Mouse (Mus musculus) heart, embryonic 14.5 days (tissue): ENCODE data around the gene Stx16. TPM values are rescaled to one million over a fixed set of nuclear protein-coding genes. Genes with fewer than 3 reads are reported as not detected.

ENCODE experiments used
- ATAC-seq: fragments of 200-750 bp; cut with Nextera tagmentation; 2 replicates; pipeline ENCODE4 v1.8.0; 2017; ENCODE audit warnings: low read depth, moderate TSS enrichment; ENCODE audit not compliant: insufficient number of reproducible peaks, insufficient read depth, low FRiP score
- H3K27ac ChIP-seq, 2 experiments: fragments of 200-500 bp in 1 of 2; fragments of 300-500 bp in 1 of 2; sonication (generic) in 1 of 2; replicated peaks in 1 of 2; 2 replicates each; pipeline ENCODE4 v1.5.1; 2012 to 2014; ENCODE audit warnings: low read depth in 2 of 2, low read length in 2 of 2, control low read depth in 1 of 2, mild to moderate bottlenecking in 1 of 2, mixed read lengths in 1 of 2; ENCODE audit not compliant: control insufficient read depth in 1 of 2, insufficient read depth in 1 of 2
- H3K27me3 ChIP-seq: fragments of 300-500 bp; sonication (generic); 2 replicates; pipeline ENCODE4 v1.6.1; 2014; ENCODE audit warnings: mild to moderate bottlenecking, low read length, control low read depth; ENCODE audit not compliant: control insufficient read depth, insufficient read depth
- H3K36me3 ChIP-seq: fragments of 300-500 bp; sonication (generic); 2 replicates; pipeline ENCODE4 v1.6.1; 2014; ENCODE audit warnings: mild to moderate bottlenecking, control low read depth, low read length, mixed read lengths; ENCODE audit not compliant: control insufficient read depth, insufficient read depth
- H3K4me1 ChIP-seq, 2 experiments: fragments of 200-500 bp in 1 of 2; fragments of 300-500 bp in 1 of 2; sonication (generic) in 1 of 2; 2 replicates each; pipeline ENCODE4 v1.6.1; 2012 to 2014; ENCODE audit warnings: low read length in 2 of 2, control low read depth in 1 of 2, mixed read lengths in 1 of 2; ENCODE audit not compliant: control insufficient read depth in 2 of 2, insufficient read depth in 2 of 2
- H3K4me2 ChIP-seq: fragments of 300-500 bp; sonication (generic); 2 replicates; pipeline ENCODE4 v1.6.1; 2014; ENCODE audit warnings: mild to moderate bottlenecking, low read length
- H3K4me3 ChIP-seq, 2 experiments: fragments of 200-500 bp in 1 of 2; fragments of 300-500 bp in 1 of 2; sonication (generic) in 1 of 2; 2 replicates each; pipeline ENCODE4 v1.5.1; 2012 to 2014; ENCODE audit warnings: low read length in 2 of 2, mild to moderate bottlenecking in 2 of 2, control low read depth in 1 of 2, low read depth in 1 of 2, moderate library complexity in 1 of 2; ENCODE audit not compliant: control insufficient read depth in 1 of 2, insufficient read depth in 1 of 2
- H3K9ac ChIP-seq: fragments of 300-500 bp; sonication (generic); 2 replicates; pipeline ENCODE4 v1.6.1; 2014; ENCODE audit warnings: mild to moderate bottlenecking, low read length
- H3K9me3 ChIP-seq: fragments of 300-500 bp; sonication (generic); 2 replicates; pipeline ENCODE4 v1.6.1; 2016; ENCODE audit warnings: low read length, control low read depth; ENCODE audit not compliant: control insufficient read depth
- WGBS: fragments of 180-500 bp; shearing (Covaris S2); extraction: QIAGEN DNeasy Blood & Tissue Kit; methylation state at CpG from one replicate; pipeline ENCODE4 v1.1.7; 2014; 5-methylcytosine and 5-hydroxymethylcytosine counted together
- polyA plus RNA-seq: library from polyadenylated mRNA; unstranded; fragments of >200 nt; fragmentation: Nextera tagmentation; extraction: Ambion mirVana; gene quantifications from 2 replicates; pipeline ENCODE4 v1.2.1, GENCODE M21; 2014

Stx16 gene
- polyA plus RNA-seq, 1 experiment from 2014 or later, result 7.9 TPM

DNA sequence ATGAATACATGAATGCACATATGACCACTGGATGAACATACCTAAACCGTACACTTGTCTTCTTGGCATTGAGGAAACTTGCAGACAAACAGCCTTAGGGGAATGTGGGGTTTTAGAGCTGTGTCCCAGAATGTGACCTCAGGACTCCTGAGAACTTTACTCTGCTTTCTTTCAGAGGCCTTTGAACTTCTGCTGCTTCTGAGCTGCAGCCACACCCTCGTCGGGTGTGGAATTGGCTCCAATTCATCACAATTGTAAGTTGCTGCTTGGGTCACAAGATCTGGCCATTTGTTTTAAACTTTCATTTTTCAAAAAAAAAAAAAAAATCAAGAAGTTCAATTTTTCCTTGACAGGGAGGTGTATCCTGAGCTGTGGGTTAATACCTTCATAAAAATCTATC lies 31.3 kb downstream of the Stx16 start:
- Histone ChIP-seq H3K4me2 (no peak overlapping the region), H3K9me3 (no peaks in the 10 kb centered on the region), H3K4me3 (no peak overlapping the region), H3K4me1 (peaks cover 12% of the 10 kb centered on the region in 2 experiments; a peak in 3 of 4 replicates), H3K9ac (no peak overlapping the region), H3K27me3 (no peaks in the 10 kb centered on the region), H3K36me3 (no peaks in the 10 kb centered on the region), H3K27ac (no peak overlapping the region)
- ATAC-seq, result no peak
- WGBS, result 87% methylated on average over 3 of the region's 3 CpGs

GRCm38 (mm10) chr2:174109991-174110782 lies 34.1 kb downstream of the Stx16 start, which contains the start of gene Npepl1:
Gene Npepl1, plus strand, starts transcription at chr2:174110349.
- 2% methylated on average over 66 of the region's 90 CpGs for WGBS
- peaks cover 14% of the 10 kb centered on the region; the same call in 1 of the 2 replicates for H3K36me3 ChIP-seq
- peak within 1 kb of the TSS; percentile 13 to 71; a peak in 3 of 4 replicates for H3K27ac ChIP-seq
- H3K4me2 ChIP-seq, result peak within 1 kb of the TSS; percentile 92
- H3K4me1 ChIP-seq, result peaks cover 14 to 15% of the 10 kb centered on the region in 2 experiments; a peak in 3 of 4 replicates
- H3K9me3 ChIP-seq, result no peaks in the 10 kb centered on the region
- H3K27me3 ChIP-seq, result no peaks in the 10 kb centered on the region
- peak within 1 kb of the TSS; percentile 91 for H3K9ac ChIP-seq
- H3K4me3 ChIP-seq, result peak within 1 kb of the TSS; percentile 67 to 72
- peak; percentile 86 for ATAC-seq

DNA sequence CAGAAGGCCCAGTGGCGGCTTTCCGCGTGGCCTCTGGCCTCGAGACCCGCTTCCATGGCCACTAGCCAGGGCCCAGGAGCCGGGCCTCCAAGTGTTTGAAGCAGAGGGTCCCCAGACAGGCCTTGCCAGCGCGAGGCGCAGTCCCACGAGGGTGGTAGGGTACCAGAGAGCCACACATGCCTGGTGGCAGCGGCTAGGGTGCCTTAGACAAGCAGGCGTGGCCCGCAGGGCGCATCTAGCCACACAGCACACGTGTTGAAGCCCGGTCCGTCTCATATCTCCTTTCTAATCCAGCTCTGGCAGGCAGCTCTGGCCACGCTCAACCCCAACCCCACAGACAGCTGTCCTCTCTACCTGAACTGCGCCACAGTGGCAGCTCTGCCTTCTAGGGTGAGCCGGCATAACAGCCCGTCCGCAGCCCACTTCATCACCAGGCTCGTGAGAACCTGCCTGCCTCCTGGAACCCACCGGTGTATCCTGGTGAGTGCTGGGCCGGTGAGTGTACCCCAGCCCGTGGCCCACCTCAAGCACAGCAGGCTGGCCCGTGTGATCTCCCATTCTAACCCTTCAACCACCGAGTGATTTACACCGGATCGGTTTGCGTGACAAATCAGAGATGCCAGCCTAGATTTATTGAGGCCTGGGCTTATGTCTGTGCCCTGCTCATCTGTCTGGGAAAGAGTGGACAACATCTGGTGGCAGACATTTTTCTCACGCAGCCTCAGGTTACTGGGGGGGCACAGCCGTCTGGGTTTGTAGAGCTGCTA lies 34.9 kb downstream of the Stx16 start:
- Histone ChIP-seq H3K9ac (peak overlapping the region; percentile 91), H3K4me1 (peaks cover 14 to 15% of the 10 kb centered on the region in 2 experiments; a peak in 3 of 4 replicates), H3K4me3 (peak overlapping the region; percentile 67 to 72), H3K27me3 (no peaks in the 10 kb centered on the region), H3K4me2 (peak overlapping the region; percentile 92), H3K36me3 (peaks cover 16% of the 10 kb centered on the region), H3K9me3 (no peaks in the 10 kb centered on the region), H3K27ac (peak overlapping the region; percentile 13 to 71; a peak in 3 of 4 replicates)
- 47% methylated on average over 33 of the region's 33 CpGs for WGBS
- peak; percentile 4; the same call in 1 of the 2 replicates for ATAC-seq

DNA sequence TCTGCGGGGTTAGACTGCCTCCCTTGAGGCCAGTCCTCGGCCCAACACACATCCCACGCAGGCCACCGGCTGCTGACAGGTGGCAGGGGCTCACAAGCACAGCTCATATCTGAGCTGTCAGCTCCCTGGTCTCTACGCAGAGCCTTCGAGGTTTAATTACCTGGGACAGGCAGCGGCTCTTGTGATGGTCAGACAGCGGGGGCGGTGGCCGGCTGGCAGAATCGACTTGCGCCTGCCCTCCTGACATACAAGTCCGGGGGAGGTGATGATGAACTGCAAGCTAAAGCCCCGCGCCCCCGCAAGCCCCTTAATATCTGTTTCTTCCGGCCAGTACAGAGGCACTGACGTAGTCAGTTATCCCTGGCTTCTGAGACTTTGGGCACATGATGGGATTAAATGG lies 36.8 kb downstream of the Stx16 start:
- H3K4me1 ChIP-seq, result peaks cover 14 to 21% of the 10 kb centered on the region in 2 experiments; a peak in 3 of 4 replicates
- no peaks in the 10 kb centered on the region for H3K27me3 ChIP-seq
- WGBS, result 57% methylated on average over 18 of the region's 18 CpGs
- ATAC-seq, result no peak
- peaks cover 33% of the 10 kb centered on the region for H3K36me3 ChIP-seq
- H3K27ac ChIP-seq, result no peak overlapping the region
- no peak overlapping the region for H3K4me2 ChIP-seq
- H3K9ac ChIP-seq, result no peak overlapping the region
- H3K4me3 ChIP-seq, result no peak overlapping the region
- no peaks in the 10 kb centered on the region for H3K9me3 ChIP-seq

DNA sequence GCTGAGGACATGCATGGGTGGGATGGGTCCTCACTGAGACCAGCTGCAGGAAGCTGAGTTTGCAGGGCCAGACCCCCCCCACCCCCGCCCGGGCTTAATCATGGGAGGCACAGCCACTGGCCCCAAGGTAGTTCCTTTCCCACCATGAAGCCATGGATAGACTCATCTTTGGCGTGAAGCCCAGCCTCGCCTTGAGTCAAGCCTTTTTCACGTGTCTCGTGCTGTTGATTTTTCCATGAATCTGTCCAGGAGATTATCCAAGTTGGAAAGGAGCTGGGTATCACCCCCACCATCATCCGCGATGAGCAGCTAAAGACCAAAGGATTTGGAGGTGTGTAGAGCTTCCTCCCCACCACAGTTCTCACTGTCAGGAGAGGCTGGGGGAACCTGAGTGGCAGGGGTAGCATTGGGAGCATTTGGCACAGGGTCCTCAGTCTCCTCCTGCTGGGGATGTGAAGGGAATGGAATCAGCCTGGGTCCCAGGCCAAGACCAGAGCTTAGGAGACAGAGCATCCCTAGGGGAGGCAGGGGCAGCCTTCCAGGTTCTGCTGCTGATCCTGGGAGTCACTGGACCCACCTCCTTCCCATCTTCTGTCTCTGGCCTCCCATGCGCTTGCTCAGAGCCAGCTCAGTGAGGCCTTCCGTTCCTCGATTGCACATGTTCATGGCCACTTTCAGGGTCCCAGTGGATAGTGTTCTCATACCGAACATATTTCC lies 38.2 kb downstream of the Stx16 start:
- no peak overlapping the region for H3K4me2 ChIP-seq
- no peak for ATAC-seq
- no peaks in the 10 kb centered on the region for H3K9me3 ChIP-seq
- H3K4me1 ChIP-seq, result peaks cover 14 to 21% of the 10 kb centered on the region in 2 experiments; a peak in 3 of 4 replicates
- H3K27ac ChIP-seq, result no peak overlapping the region
- H3K36me3 ChIP-seq, result peaks cover 38% of the 10 kb centered on the region
- H3K4me3 ChIP-seq, result no peak overlapping the region
- WGBS, result 85% methylated on average over 12 of the region's 12 CpGs
- H3K27me3 ChIP-seq, result no peaks in the 10 kb centered on the region
- H3K9ac ChIP-seq, result no peak overlapping the region

- Histone ChIP-seq H3K4me1 (peaks cover 3 to 10% of the 10 kb centered on the region in 2 experiments; a peak in 2 of 4 replicates), H3K27ac (peak overlapping the region in 1 of 2 experiments; percentile 45; a peak in 1 of 4 replicates), H3K4me2 (peak overlapping the region; percentile 28), H3K9me3 (no peaks in the 10 kb centered on the region), H3K9ac (no peak overlapping the region), H3K27me3 (no peaks in the 10 kb centered on the region), H3K4me3 (no peak overlapping the region), H3K36me3 (peaks cover 62% of the 10 kb centered on the region)
- ATAC-seq, result peak; percentile 67; the same call in 1 of the 2 replicates
- WGBS, result 34% methylated on average over 16 of the region's 16 CpGs
Observed at GRCm38 (mm10) chr2:174116929-174117328, 40.8 kb downstream of the Stx16 start.

DNA sequence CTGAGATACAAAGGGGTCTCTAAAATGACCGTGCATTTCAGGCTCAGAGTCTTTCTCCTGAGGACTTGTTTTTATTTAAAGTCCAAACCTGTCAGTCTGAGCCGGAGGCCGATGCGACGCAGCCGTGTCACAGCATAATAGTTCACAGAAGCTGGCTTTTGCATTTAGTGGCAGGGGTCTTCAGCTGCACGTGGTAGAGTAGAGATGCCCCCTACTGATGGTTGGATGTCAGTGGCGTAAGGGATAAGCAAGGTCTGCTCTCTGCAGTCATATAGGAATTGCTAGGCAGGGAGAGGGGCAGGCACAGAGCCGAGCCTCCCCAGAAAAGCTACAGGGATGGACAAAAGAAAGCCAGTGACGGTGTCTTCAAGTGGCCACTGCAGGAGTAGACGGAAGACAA lies 42.0 kb downstream of the Stx16 start:
- 80% methylated on average over 11 of the region's 11 CpGs for WGBS
- no peaks in the 10 kb centered on the region for H3K27me3 ChIP-seq
- H3K9me3 ChIP-seq, result no peaks in the 10 kb centered on the region
- no peak overlapping the region for H3K4me2 ChIP-seq
- H3K4me3 ChIP-seq, result no peak overlapping the region
- no peak overlapping the region for H3K9ac ChIP-seq
- no peak overlapping the region for H3K27ac ChIP-seq
- peaks cover under 1 to 7% of the 10 kb centered on the region in 2 experiments; a peak in 2 of 4 replicates for H3K4me1 ChIP-seq
- H3K36me3 ChIP-seq, result peaks cover 75% of the 10 kb centered on the region
- ATAC-seq, result no peak
